Mouse (Mus musculus) heart, embryonic 15.5 days (tissue): Measurements from ENCODE around the gene Tas1r1. TPM values are rescaled to one million over a fixed set of nuclear protein-coding genes. Genes with fewer than 3 reads are reported as not detected.

ENCODE experiments used
- ATAC-seq: fragments of 200-750 bp; cut with Nextera tagmentation; replicated peaks from 2 replicates; pipeline ENCODE4 v1.8.0; 2017; ENCODE audit warnings: low read depth, moderate TSS enrichment; ENCODE audit not compliant: insufficient number of reproducible peaks, insufficient read depth, low FRiP score
- H3K27ac ChIP-seq: fragments of 300-500 bp; sonication (generic); 2 replicates; pipeline ENCODE4 v1.5.1; 2015; ENCODE audit warnings: mild to moderate bottlenecking, inconsistent platforms
- H3K27me3 ChIP-seq: fragments of 300-500 bp; sonication (generic); 2 replicates; pipeline ENCODE4 v1.6.1; 2015; ENCODE audit warnings: inconsistent platforms
- H3K36me3 ChIP-seq: fragments of 300-500 bp; sonication (generic); 2 replicates; pipeline ENCODE4 v1.6.1; 2015; ENCODE audit warnings: mild to moderate bottlenecking, inconsistent platforms
- H3K4me1 ChIP-seq: fragments of 300-500 bp; sonication (generic); replicated peaks from 2 replicates; pipeline ENCODE4 v1.6.1; 2015; ENCODE audit warnings: inconsistent platforms
- H3K4me2 ChIP-seq: fragments of 300-500 bp; sonication (generic); 2 replicates; pipeline ENCODE4 v1.6.1; 2015; ENCODE audit warnings: inconsistent platforms, mild to moderate bottlenecking, moderate library complexity
- H3K4me3 ChIP-seq: fragments of 300-500 bp; sonication (generic); 2 replicates; pipeline ENCODE4 v1.5.1; 2015; ENCODE audit warnings: mild to moderate bottlenecking, inconsistent platforms
- H3K9ac ChIP-seq: fragments of 300-500 bp; sonication (generic); 2 replicates; pipeline ENCODE4 v1.6.1; 2015; ENCODE audit warnings: mild to moderate bottlenecking, inconsistent platforms
- H3K9me3 ChIP-seq: fragments of 300-500 bp; sonication (generic); replicated peaks from 2 replicates; pipeline ENCODE4 v1.6.1; 2016; ENCODE audit warnings: inconsistent platforms
- WGBS: fragments of 180-500 bp; shearing (Covaris S2); methylation state at CpG from one replicate; pipeline ENCODE4 v1.1.7; 2015; ENCODE audit warnings: mixed read lengths; 5-methylcytosine and 5-hydroxymethylcytosine counted together
- polyA plus RNA-seq: library from polyadenylated mRNA; unstranded; fragments of >200 nt; fragmentation: Nextera tagmentation; extraction: Ambion mirVana; gene quantifications from 2 replicates; pipeline ENCODE4 v1.2.1, GENCODE M21; 2015

Tas1r1 gene
- polyA plus RNA-seq, 1 experiment from 2014 or later: 0.25 TPM

- H3K27ac ChIP-seq: peak overlapping the region; percentile 96
- no peaks in the 10 kb centered on the region for H3K27me3 ChIP-seq
- peak overlapping the region; percentile 86 for H3K9ac ChIP-seq
- no peaks in the 10 kb centered on the region for H3K9me3 ChIP-seq
- peak overlapping the region; percentile 97 for H3K4me2 ChIP-seq
- peak; percentile 39 for ATAC-seq
- peaks cover 65% of the 10 kb centered on the region for H3K4me1 ChIP-seq
- peaks cover 10% of the 10 kb centered on the region for H3K36me3 ChIP-seq
- under 1% methylated on average over 115 of the region's 115 CpGs for WGBS
- H3K4me3 ChIP-seq: peak overlapping the region; percentile 75
These were observed 29.0 kb downstream of the Tas1r1 start for GRCm38 (mm10) chr4:152009076-152010051.

DNA sequence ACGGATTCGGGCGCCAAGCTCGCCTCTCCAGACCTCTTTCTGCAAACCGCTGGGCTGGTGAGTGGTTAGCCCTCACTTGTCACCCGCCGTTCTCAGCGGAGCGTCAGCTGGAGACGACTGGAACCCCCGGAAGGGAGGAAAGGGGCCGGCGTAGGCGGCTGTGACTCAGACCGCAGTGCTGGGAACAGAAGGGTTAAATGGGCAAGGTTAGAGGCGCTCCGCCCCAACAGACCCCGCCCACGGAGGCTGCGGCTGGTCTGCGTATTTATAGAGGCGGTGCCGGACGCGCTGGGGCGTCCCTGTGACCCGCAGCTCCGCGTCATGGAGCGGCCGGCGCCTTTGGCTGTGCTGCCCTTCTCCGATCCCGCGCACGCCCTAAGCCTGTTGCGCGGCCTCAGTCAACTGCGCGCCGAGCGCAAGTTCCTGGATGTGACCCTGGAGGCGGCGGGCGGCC, 29.7 kb downstream of the Tas1r1 start, which contains the start of gene Klhl21:
TSS of gene Klhl21 (plus strand) at position 182 of the 454 bp plus-strand sequence.
- no peaks in the 10 kb centered on the region for H3K9me3 ChIP-seq
- H3K4me3 ChIP-seq: peak within 1 kb of the TSS; percentile 75
- peak; percentile 89 for ATAC-seq
- peak within 1 kb of the TSS; percentile 96 for H3K27ac ChIP-seq
- peaks cover 7% of the 10 kb centered on the region; the same call in 1 of the 2 replicates for H3K36me3 ChIP-seq
- H3K9ac ChIP-seq: peak within 1 kb of the TSS; percentile 86
- under 1% methylated on average over 45 of the region's 45 CpGs for WGBS
- peaks cover 58% of the 10 kb centered on the region for H3K4me1 ChIP-seq
- peak within 1 kb of the TSS; percentile 97 for H3K4me2 ChIP-seq
- no peaks in the 10 kb centered on the region for H3K27me3 ChIP-seq

GRCm38 (mm10) chr4:152008148-152008500, 30.2 kb downstream of the Tas1r1 start:
- no peak for ATAC-seq
- Histone ChIP-seq H3K9me3 (no peaks in the 10 kb centered on the region), H3K4me3 (peak overlapping the region; percentile 75), H3K36me3 (peaks cover 7% of the 10 kb centered on the region; the same call in 1 of the 2 replicates), H3K4me1 (peaks cover 52% of the 10 kb centered on the region), H3K9ac (peak overlapping the region; percentile 86), H3K27me3 (no peaks in the 10 kb centered on the region), H3K4me2 (peak overlapping the region; percentile 97), H3K27ac (peak overlapping the region; percentile 96)
- WGBS: under 1% methylated on average over 14 of the region's 14 CpGs

DNA sequence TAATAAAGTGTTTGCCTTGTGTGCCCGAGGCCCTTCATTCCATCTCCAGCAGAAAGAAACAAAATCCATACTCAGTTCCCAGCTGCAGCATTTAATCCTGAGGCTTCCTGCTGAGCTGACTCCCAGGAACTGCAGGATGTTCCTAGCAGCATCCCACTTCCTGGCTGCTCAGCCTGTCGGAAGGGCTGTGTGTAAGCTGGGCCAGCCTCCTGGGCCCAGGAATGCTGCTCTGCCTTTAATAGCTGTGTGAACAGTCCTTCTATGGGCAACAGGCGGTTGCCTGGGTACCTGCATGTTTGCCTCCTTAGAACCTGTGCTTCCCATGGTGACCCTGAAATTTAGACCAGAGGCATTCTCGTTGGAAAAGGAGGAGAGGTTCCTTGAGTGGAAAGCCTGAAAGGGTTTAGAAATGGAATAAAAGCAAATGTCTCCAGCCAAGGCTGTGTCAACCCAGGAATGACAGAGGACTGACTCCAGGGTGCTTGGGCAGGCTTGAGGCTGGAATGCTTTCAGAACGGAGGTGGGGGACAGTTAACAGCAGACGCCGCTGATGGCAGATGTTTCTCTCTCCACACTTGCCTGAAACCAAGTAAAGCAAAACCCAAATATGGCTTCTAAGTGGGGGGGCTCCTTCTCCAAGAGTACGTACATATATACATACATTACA, 30.8 kb downstream of the Tas1r1 start:
- 9% methylated on average over 8 of the region's 8 CpGs for WGBS
- peak overlapping the region; percentile 96 for H3K27ac ChIP-seq
- H3K9me3 ChIP-seq: no peaks in the 10 kb centered on the region
- H3K4me3 ChIP-seq: peak overlapping the region; percentile 75
- H3K4me1 ChIP-seq: peaks cover 47% of the 10 kb centered on the region
- no peaks in the 10 kb centered on the region for H3K27me3 ChIP-seq
- no peak for ATAC-seq
- H3K4me2 ChIP-seq: peak overlapping the region; percentile 97
- H3K36me3 ChIP-seq: peaks cover 7% of the 10 kb centered on the region; the same call in 1 of the 2 replicates
- peak overlapping the region; percentile 86 for H3K9ac ChIP-seq

- Histone ChIP-seq H3K9me3 (no peaks in the 10 kb centered on the region), H3K9ac (no peak overlapping the region), H3K4me2 (peak overlapping the region; percentile 97; the same call in 1 of the 2 replicates), H3K27ac (peak overlapping the region; percentile 96), H3K4me1 (peaks cover 39% of the 10 kb centered on the region), H3K27me3 (no peaks in the 10 kb centered on the region), H3K36me3 (0 out of 2 replicates have a peak, but pooled peaks cover 1% of the 10 kb centered on the region), H3K4me3 (no peak overlapping the region)
- WGBS: 37% methylated on average over 3 of the region's 3 CpGs
- no peak for ATAC-seq
These were observed 31.6 kb downstream of the Tas1r1 start for GRCm38 (mm10) chr4:152006812-152007211.

DNA sequence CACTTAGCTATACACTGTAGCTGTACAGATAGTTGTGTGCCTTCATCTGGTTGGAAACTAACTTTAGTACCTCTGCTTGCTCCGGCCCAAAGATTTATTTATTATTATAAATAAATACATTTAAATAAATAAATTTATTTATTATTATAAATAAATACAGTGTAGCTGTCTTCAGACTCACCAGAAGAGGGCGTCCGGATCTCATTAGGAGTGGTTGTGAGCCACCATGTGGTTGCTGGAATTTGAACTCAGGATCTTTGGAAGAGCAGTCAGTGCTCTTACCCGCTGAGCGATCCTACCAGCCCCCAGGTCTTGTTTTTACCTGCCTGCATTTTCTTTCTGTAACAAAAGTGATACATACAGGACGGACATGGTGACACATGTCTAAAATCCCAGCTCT, 32.2 kb downstream of the Tas1r1 start:
- Histone ChIP-seq H3K9me3 (no peaks in the 10 kb centered on the region), H3K4me3 (no peak overlapping the region), H3K36me3 (no peaks in the 10 kb centered on the region), H3K27ac (no peak overlapping the region), H3K9ac (no peak overlapping the region), H3K4me1 (peaks cover 33% of the 10 kb centered on the region), H3K4me2 (no peak overlapping the region), H3K27me3 (no peaks in the 10 kb centered on the region)
- WGBS: 74% methylated on average over 6 of the region's 6 CpGs
- no peak for ATAC-seq

- H3K4me1 ChIP-seq: peaks cover 12% of the 10 kb centered on the region
- no peaks in the 10 kb centered on the region for H3K36me3 ChIP-seq
These were observed 36.3 kb downstream of the Tas1r1 start for GRCm38 (mm10) chr4:152002063-152002462.

GRCm38 (mm10) chr4:152001335-152001734, 37.0 kb downstream of the Tas1r1 start:
- WGBS: 70% methylated on average over 4 of the region's 4 CpGs

More at GRCm38 (mm10) chr4:152002063-152002462, 36.3 kb downstream of the Tas1r1 start:
- no peak for ATAC-seq
- Histone ChIP-seq H3K27ac (no peak overlapping the region), H3K9me3 (no peaks in the 10 kb centered on the region), H3K4me2 (no peak overlapping the region), H3K9ac (no peak overlapping the region), H3K4me3 (no peak overlapping the region), H3K27me3 (no peaks in the 10 kb centered on the region)
- 89% methylated on average over 3 of the region's 3 CpGs for WGBS

GRCm38 (mm10) chr4:152000906-152001305, 37.5 kb downstream of the Tas1r1 start:
- H3K27me3 ChIP-seq: no peaks in the 10 kb centered on the region

More at GRCm38 (mm10) chr4:152001335-152001734, 37.0 kb downstream of the Tas1r1 start:
- no peaks in the 10 kb centered on the region for H3K36me3 ChIP-seq
- no peaks in the 10 kb centered on the region for H3K27me3 ChIP-seq
- peaks cover 8% of the 10 kb centered on the region for H3K4me1 ChIP-seq
- no peak overlapping the region for H3K4me3 ChIP-seq
- no peak overlapping the region for H3K9ac ChIP-seq
- H3K9me3 ChIP-seq: no peaks in the 10 kb centered on the region
- ATAC-seq: no peak
- no peak overlapping the region for H3K4me2 ChIP-seq
- no peak overlapping the region for H3K27ac ChIP-seq

GRCm38 (mm10) chr4:151999481-151999880, 38.9 kb downstream of the Tas1r1 start:
- Histone ChIP-seq H3K9ac (no peak overlapping the region), H3K27ac (no peak overlapping the region), H3K36me3 (no peaks in the 10 kb centered on the region), H3K9me3 (no peaks in the 10 kb centered on the region), H3K4me3 (no peak overlapping the region), H3K4me1 (peaks cover 10% of the 10 kb centered on the region), H3K27me3 (no peaks in the 10 kb centered on the region), H3K4me2 (no peak overlapping the region)
- ATAC-seq: no peak
- WGBS: 58% methylated on average over 3 of the region's 3 CpGs

More at GRCm38 (mm10) chr4:152000906-152001305, 37.5 kb downstream of the Tas1r1 start:
- no peak overlapping the region for H3K4me2 ChIP-seq
- H3K4me3 ChIP-seq: no peak overlapping the region
- H3K9me3 ChIP-seq: no peaks in the 10 kb centered on the region
- no peaks in the 10 kb centered on the region for H3K36me3 ChIP-seq
- 37% methylated on average over 4 of the region's 4 CpGs for WGBS
- no peak overlapping the region for H3K9ac ChIP-seq
- H3K4me1 ChIP-seq: peaks cover 8% of the 10 kb centered on the region
- H3K27ac ChIP-seq: no peak overlapping the region
- ATAC-seq: no peak

DNA sequence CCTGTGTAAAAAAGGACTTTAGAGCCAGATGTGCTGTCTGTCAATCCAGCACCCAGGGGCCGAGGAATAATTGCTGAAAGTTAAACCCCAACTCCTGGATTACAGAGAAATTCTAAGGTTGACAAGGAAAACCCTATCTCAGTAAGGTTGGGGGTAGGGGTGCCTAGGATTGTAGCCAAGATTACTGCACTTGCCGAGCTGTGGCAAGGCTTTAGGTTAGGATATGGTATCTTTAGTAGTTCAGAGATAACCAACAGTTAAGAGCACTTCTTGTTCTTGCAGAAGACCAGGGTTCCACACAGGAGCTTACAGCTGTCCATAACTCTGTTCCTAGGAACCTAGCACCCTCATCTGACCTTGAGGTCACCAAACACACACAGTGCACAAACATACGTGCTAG, 40.7 kb downstream of the Tas1r1 start:
- no peaks in the 10 kb centered on the region for H3K27me3 ChIP-seq
- no peaks in the 10 kb centered on the region for H3K9me3 ChIP-seq
- H3K27ac ChIP-seq: no peak overlapping the region
- ATAC-seq: no peak
- peak overlapping the region; percentile 100 for H3K4me3 ChIP-seq
- 55% methylated on average over 3 of the region's 3 CpGs for WGBS
- H3K36me3 ChIP-seq: no peaks in the 10 kb centered on the region; the same call in 1 of the 2 replicates
- H3K9ac ChIP-seq: no peak overlapping the region
- peak overlapping the region; percentile 89 for H3K4me2 ChIP-seq
- H3K4me1 ChIP-seq: peaks cover 25% of the 10 kb centered on the region
